Mouse (Mus musculus): ENCODE measurements around the gene Elf2. TPM values are rescaled to one million over a fixed set of nuclear protein-coding genes. Genes with fewer than 3 reads are reported as not detected.

Elf2 gene
- total and polyA plus RNA-seq, 3 experiments: 52.6 to 111 (median 67.8) TPM

DNA sequence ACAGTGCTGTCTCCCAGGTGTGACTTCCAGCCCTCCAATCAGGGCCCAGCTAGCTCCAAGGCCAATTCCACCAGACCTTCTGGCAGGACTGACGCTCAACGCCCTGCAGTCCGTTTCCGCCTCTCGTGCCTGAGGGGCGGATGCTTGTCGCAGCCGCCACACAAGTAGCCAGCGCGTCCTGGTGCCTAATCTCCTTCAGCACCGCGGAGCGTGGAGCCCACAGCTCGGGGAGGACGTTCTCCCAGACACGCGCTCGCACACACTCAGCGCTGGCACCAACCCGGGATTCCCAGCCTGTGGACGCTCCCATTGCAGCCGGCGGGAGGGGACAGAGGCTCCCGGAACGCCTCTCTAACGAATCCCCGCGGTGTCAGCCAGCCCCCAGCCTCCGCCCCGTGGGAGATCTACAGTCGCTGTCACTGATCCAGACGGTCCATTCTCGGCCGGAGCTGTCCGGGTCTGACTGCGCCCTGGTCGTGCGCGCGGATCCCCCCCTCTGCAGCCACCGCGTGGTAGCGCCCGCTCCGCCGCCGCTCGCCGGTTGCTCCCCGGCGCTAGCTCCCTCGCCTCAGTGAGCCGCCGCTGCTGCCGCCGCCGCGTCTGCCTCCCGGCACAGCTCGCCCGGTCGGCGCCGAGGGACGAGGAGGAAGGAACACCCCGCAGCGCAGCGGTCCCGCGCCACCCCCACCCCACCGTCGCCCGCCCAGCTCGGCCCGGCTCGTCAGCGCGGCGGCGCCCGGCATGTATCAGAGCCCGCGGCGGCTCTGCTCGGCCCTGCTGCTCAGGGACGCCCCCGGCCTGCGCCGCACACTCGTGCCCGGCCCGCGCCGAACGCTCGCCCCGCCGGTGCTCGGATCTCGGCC is 115.9 kb downstream of the Elf2 start, which contains the start of gene Noct:
Noct (plus strand) TSS at position 85 of the 863 bp plus-strand sequence.
- TF ChIP-seq GATA1 (IDR thresholded peaks at IDR 0.05; ENCODE audit: borderline replicate concordance, low read length) (no peak), GATA2 (IDR thresholded peaks at IDR 0.05; ENCODE audit: borderline replicate concordance, low read depth, low read length) (no peak), POLR2AphosphoS5 (IDR thresholded peaks at IDR 0.05; ENCODE audit: insufficient replicate concordance, low read depth, low read length) (peak; percentile 72; the same call in 1 of the 2 replicates), TAL1 (conservative IDR thresholded peaks at IDR 0.05; ENCODE audit: low read depth, low read length) (no peak), CTCF (IDR thresholded peaks at IDR 0.05; ENCODE audit: low read depth, low read length) (no peak)
- ATAC-seq (ENCODE audit: extremely low read depth, insufficient number of reproducible peaks, low FRiP score, poor library complexity, severe bottlenecking): peak; percentile 85
- Histone ChIP-seq H3K4me1 (ENCODE audit: insufficient read depth, low read depth, low read length) (peaks cover 52% of the 10 kb centered on the region), H3K4me3 (ENCODE audit: low read depth, low read length) (peak within 1 kb of the TSS; percentile 92), H3K9me3 (replicated peaks) (no peaks in the 10 kb centered on the region), H3K27me3 (ENCODE audit: insufficient read depth, low read length) (peaks cover 13% of the 10 kb centered on the region; the same call in 1 of the 2 replicates), H3K36me3 (replicated peaks) (peaks cover 20% of the 10 kb centered on the region)
- DNase-seq (ENCODE audit: low spot score): peak; percentile 84

DNA sequence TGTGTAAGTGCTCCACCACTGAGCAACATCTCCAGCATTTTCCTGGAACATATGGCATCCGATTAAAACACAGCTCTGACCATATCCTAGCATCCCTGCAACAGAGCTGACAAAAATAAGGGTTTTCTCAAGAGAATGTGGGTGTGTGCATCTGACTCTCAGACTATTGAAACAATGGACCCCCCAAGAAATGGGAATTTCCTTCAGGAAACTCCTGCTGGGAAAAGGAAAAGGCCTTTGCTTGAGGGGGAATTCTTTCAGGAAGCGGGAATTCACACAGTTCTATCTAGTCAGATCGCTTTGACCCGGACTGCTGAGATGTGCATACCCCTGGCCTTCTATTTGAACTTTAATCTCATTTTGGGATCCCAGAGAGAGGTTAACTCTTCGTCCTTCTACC is 116.9 kb downstream of the Elf2 start:
- peaks cover 20% of the 10 kb centered on the region for H3K27me3 ChIP-seq (ENCODE audit: insufficient read depth, low read length)
- ATAC-seq (ENCODE audit: extremely low read depth, insufficient number of reproducible peaks, low FRiP score, poor library complexity, severe bottlenecking): no peak
- H3K4me3 ChIP-seq (ENCODE audit: low read depth, low read length): peak overlapping the region; percentile 92; the same call in 1 of the 2 replicates
- TF ChIP-seq CTCF (IDR thresholded peaks at IDR 0.05; ENCODE audit: low read depth, low read length): no peak
- no peak for TF ChIP-seq POLR2AphosphoS5 (IDR thresholded peaks at IDR 0.05; ENCODE audit: insufficient replicate concordance, low read depth, low read length)
- no peak for TF ChIP-seq GATA2 (IDR thresholded peaks at IDR 0.05; ENCODE audit: borderline replicate concordance, low read depth, low read length)
- TF ChIP-seq TAL1 (conservative IDR thresholded peaks at IDR 0.05; ENCODE audit: low read depth, low read length): no peak
- no peak for TF ChIP-seq GATA1 (IDR thresholded peaks at IDR 0.05; ENCODE audit: borderline replicate concordance, low read length)
- peaks cover 15% of the 10 kb centered on the region for H3K36me3 ChIP-seq (replicated peaks)
- DNase-seq (ENCODE audit: low spot score): no peak
- peaks cover 44% of the 10 kb centered on the region for H3K4me1 ChIP-seq (ENCODE audit: insufficient read depth, low read depth, low read length)
- H3K9me3 ChIP-seq (replicated peaks): no peaks in the 10 kb centered on the region

DNA sequence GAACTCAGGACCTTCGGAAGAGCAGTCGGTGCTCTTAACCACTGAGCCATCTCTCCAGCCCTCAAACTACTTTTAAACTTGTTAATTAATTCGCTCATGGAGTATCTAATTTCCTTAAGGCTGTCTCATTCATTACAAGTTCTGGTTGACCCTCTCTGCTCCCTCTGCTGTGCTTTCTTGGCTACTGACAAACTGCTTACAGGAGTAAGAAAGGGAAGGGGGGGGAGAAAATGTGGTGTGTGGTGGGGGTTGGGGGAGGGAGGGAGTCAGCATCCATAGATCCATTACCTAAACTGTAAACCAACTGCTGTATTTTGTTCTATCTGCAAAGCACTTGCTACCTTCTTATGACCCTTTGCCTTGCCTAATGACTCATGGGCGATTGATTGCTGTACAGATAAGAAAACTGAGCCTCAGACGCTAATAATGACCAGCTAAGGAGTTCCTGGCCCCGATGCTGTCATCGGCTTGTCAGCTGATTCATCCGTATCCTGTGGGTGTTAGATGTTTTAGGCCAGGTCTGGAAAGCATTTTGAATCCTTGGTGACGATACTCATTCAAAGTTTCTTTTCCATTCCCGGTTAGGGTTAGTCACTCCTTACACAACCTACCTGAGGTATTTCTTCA is 117.5 kb downstream of the Elf2 start:
- H3K36me3 ChIP-seq (replicated peaks): peaks cover 10% of the 10 kb centered on the region
- ATAC-seq (ENCODE audit: extremely low read depth, insufficient number of reproducible peaks, low FRiP score, poor library complexity, severe bottlenecking): no peak
- H3K4me1 ChIP-seq (ENCODE audit: insufficient read depth, low read depth, low read length): peaks cover 45% of the 10 kb centered on the region
- H3K27me3 ChIP-seq (ENCODE audit: insufficient read depth, low read length): peaks cover 22% of the 10 kb centered on the region
- no peak for TF ChIP-seq TAL1 (conservative IDR thresholded peaks at IDR 0.05; ENCODE audit: low read depth, low read length)
- TF ChIP-seq GATA2 (IDR thresholded peaks at IDR 0.05; ENCODE audit: borderline replicate concordance, low read depth, low read length): no peak
- TF ChIP-seq CTCF (IDR thresholded peaks at IDR 0.05; ENCODE audit: low read depth, low read length): no peak
- no peak for TF ChIP-seq POLR2AphosphoS5 (IDR thresholded peaks at IDR 0.05; ENCODE audit: insufficient replicate concordance, low read depth, low read length)
- TF ChIP-seq GATA1 (IDR thresholded peaks at IDR 0.05; ENCODE audit: borderline replicate concordance, low read length): no peak
- H3K9me3 ChIP-seq (replicated peaks): 0 out of 2 replicates have a peak, but pooled peaks cover 2% of the 10 kb centered on the region
- no peak for DNase-seq (ENCODE audit: low spot score)
- H3K4me3 ChIP-seq (ENCODE audit: low read depth, low read length): no peak overlapping the region

DNA sequence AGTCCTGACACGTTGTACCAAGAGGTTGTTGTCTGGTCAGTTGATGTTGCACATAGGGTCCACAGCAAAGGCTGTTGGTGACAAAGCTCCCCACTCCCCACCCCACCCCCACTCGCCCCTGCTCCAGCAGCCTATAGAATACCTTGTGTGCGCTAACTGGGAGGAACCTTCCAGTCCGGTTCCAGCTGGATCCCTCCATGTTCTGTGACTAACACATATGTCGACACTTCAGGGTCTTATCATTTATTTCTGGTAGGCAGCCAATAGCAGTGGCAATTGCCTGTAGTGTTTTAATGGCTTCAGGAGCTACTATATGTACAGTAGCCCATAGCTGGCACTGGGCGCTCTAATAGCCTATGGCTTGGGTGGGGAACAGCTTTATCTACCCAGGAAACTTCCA is 118.2 kb downstream of the Elf2 start:
- TF ChIP-seq GATA2 (IDR thresholded peaks at IDR 0.05; ENCODE audit: borderline replicate concordance, low read depth, low read length): no peak
- TF ChIP-seq CTCF (IDR thresholded peaks at IDR 0.05; ENCODE audit: low read depth, low read length): no peak
- no peak for TF ChIP-seq GATA1 (IDR thresholded peaks at IDR 0.05; ENCODE audit: borderline replicate concordance, low read length)
- no peak for TF ChIP-seq TAL1 (conservative IDR thresholded peaks at IDR 0.05; ENCODE audit: low read depth, low read length)
- no peak for TF ChIP-seq POLR2AphosphoS5 (IDR thresholded peaks at IDR 0.05; ENCODE audit: insufficient replicate concordance, low read depth, low read length)
- H3K27me3 ChIP-seq (ENCODE audit: insufficient read depth, low read length): peaks cover 22% of the 10 kb centered on the region
- peaks cover 7% of the 10 kb centered on the region for H3K36me3 ChIP-seq (replicated peaks)
- ATAC-seq (ENCODE audit: extremely low read depth, insufficient number of reproducible peaks, low FRiP score, poor library complexity, severe bottlenecking): no peak
- no peak for DNase-seq (ENCODE audit: low spot score)
- H3K4me1 ChIP-seq (ENCODE audit: insufficient read depth, low read depth, low read length): peaks cover 40% of the 10 kb centered on the region
- H3K4me3 ChIP-seq (ENCODE audit: low read depth, low read length): no peak overlapping the region
- H3K9me3 ChIP-seq (replicated peaks): peaks cover 8% of the 10 kb centered on the region

DNA sequence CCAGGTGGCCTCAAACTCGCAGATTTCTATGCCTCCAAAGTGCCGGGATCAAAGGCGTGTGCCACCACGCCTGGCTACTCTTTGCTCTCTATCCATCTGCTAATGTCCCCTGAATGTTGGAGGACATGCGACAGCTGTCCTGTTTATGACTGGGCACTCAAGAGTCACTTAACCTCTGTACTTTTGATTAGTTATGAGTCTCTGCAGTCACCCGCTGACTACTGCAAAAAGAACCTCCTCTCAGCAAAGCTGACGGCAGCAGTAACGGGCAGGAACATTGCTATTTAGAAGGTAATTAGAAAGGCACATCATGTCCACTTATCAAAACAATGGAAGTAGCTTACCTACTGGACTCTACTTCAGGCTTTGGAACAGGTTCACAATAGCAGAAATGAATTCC is 118.6 kb downstream of the Elf2 start:
- DNase-seq (ENCODE audit: low spot score) (no peak), ATAC-seq (ENCODE audit: extremely low read depth, insufficient number of reproducible peaks, low FRiP score, poor library complexity, severe bottlenecking) (no peak)
- Histone ChIP-seq H3K9me3 (replicated peaks) (peaks cover 11% of the 10 kb centered on the region), H3K27me3 (ENCODE audit: insufficient read depth, low read length) (peaks cover 22% of the 10 kb centered on the region), H3K4me3 (ENCODE audit: low read depth, low read length) (no peak overlapping the region), H3K36me3 (replicated peaks) (peaks cover 6% of the 10 kb centered on the region), H3K4me1 (ENCODE audit: insufficient read depth, low read depth, low read length) (peaks cover 39% of the 10 kb centered on the region)
- TF ChIP-seq GATA2 (IDR thresholded peaks at IDR 0.05; ENCODE audit: borderline replicate concordance, low read depth, low read length) (no peak), TAL1 (conservative IDR thresholded peaks at IDR 0.05; ENCODE audit: low read depth, low read length) (no peak), GATA1 (IDR thresholded peaks at IDR 0.05; ENCODE audit: borderline replicate concordance, low read length) (no peak), POLR2AphosphoS5 (IDR thresholded peaks at IDR 0.05; ENCODE audit: insufficient replicate concordance, low read depth, low read length) (no peak), CTCF (IDR thresholded peaks at IDR 0.05; ENCODE audit: low read depth, low read length) (no peak)

DNA sequence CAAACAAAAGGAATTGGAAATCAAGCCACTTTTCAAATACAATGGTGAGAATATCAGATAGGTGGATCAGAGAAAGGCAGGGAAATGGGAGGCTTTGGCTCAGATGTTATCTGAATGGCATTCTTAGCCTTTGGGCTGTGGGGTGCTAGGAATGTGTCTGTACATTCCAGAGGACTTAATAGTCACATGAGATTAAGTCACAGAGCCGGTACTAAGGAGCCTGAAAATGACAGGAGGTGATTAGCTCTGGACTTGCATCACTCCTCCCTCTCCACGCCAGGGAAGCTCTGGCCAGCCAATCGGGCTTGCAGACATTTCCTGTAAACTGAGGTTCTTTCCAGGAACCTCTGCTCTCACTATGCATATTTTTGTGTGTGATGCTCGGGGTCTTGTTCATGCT is 119.6 kb downstream of the Elf2 start:
- ATAC-seq (ENCODE audit: extremely low read depth, insufficient number of reproducible peaks, low FRiP score, poor library complexity, severe bottlenecking) (no peak), DNase-seq (ENCODE audit: low spot score) (no peak)
- Histone ChIP-seq H3K4me1 (ENCODE audit: insufficient read depth, low read depth, low read length) (peaks cover 35% of the 10 kb centered on the region), H3K9me3 (replicated peaks) (peaks cover 16% of the 10 kb centered on the region), H3K36me3 (replicated peaks) (no peaks in the 10 kb centered on the region), H3K4me3 (ENCODE audit: low read depth, low read length) (no peak overlapping the region), H3K27me3 (ENCODE audit: insufficient read depth, low read length) (peaks cover 22% of the 10 kb centered on the region)
- TF ChIP-seq POLR2AphosphoS5 (IDR thresholded peaks at IDR 0.05; ENCODE audit: insufficient replicate concordance, low read depth, low read length): no peak
- TF ChIP-seq TAL1 (conservative IDR thresholded peaks at IDR 0.05; ENCODE audit: low read depth, low read length): no peak
- no peak for TF ChIP-seq CTCF (IDR thresholded peaks at IDR 0.05; ENCODE audit: low read depth, low read length)
- TF ChIP-seq GATA2 (IDR thresholded peaks at IDR 0.05; ENCODE audit: borderline replicate concordance, low read depth, low read length): no peak
- no peak for TF ChIP-seq GATA1 (IDR thresholded peaks at IDR 0.05; ENCODE audit: borderline replicate concordance, low read length)

Measured in G1E (cell line).